26 mouse cellular contexts compared by ENCODE assay signal in genomic region chr3:57253041-57253440, GRCm38 (mm10). TPM values are rescaled to one million over a fixed set of nuclear protein-coding genes. Genes with fewer than 3 reads are reported as not detected.
DNase-seq lines count a peak whose midpoint lies in the region; ATAC-seq and TF ChIP-seq lines count a peak whose summit lies in the region.
"Had no signal": no experiment of that assay in that cellular context is flagged by ENCODE, and none has a peak within 500 bp of the region (broad histone marks: within the 10 kb centered on the region; RNA-seq: fewer than 3 reads in every experiment).

No protein-coding gene starts in this region.

- H3K4me2 ChIP-seq in heart, embryonic 14.5 days (ENCODE audit: low read length): no peak overlapping the region
- no peak overlapping the region for H3K4me2 ChIP-seq in heart, embryonic 11.5 days
- H3K4me2 ChIP-seq: hindbrain, embryonic 12.5 days; intestine, embryonic 15.5 days; limb, embryonic 12.5 days; liver, embryonic 11.5 days; midbrain, embryonic 12.5 days; stomach, embryonic 15.5 days had no signal

- POLR2A ChIA-PET in Patski (lab: Charles Lee): no interaction called here

- TF ChIP-seq CTCF in Patski (IDR thresholded peaks at IDR 0.05): no peak

- no peaks in the 10 kb centered on the region for H3K36me3 ChIP-seq in heart, embryonic 14.5 days (ENCODE audit: control insufficient read depth, insufficient read depth, low read length)
- H3K36me3 ChIP-seq in heart, embryonic 11.5 days (ENCODE audit: control insufficient read depth, insufficient read depth, low read length): no peaks in the 10 kb centered on the region
- H3K36me3 ChIP-seq: hindbrain, embryonic 12.5 days; intestine, embryonic 15.5 days; limb, embryonic 12.5 days; midbrain, embryonic 12.5 days; stomach, embryonic 15.5 days had no signal

- no peak overlapping the region for H3K9ac ChIP-seq in heart, embryonic 14.5 days (ENCODE audit: low read length)
- H3K9ac ChIP-seq in heart, embryonic 11.5 days (ENCODE audit: low read depth, low read length): no peak overlapping the region
- H3K9ac ChIP-seq: hindbrain, embryonic 12.5 days; intestine, embryonic 15.5 days; limb, embryonic 12.5 days; midbrain, embryonic 12.5 days; stomach, embryonic 15.5 days had no signal

- no peaks in the 10 kb centered on the region for H3K4me1 ChIP-seq in heart, embryonic 14.5 days (ENCODE audit: control insufficient read depth in 2 of 2, insufficient read depth in 2 of 2, low read length in 2 of 2)
- H3K4me1 ChIP-seq in heart, embryonic 11.5 days (ENCODE audit: control insufficient read depth, insufficient read depth, low read length): no peaks in the 10 kb centered on the region
- H3K4me1 ChIP-seq: hindbrain, embryonic 12.5 days; intestine, embryonic 15.5 days; limb, embryonic 12.5 days; megakaryocyte, embryonic 14.5 days; midbrain, embryonic 12.5 days; stomach, embryonic 15.5 days had no signal

- H3K27ac ChIP-seq in heart, embryonic 14.5 days (replicated peaks in 1 of 2; ENCODE audit: control insufficient read depth in 1 of 2, insufficient read depth in 1 of 2, low read depth in 2 of 2, low read length in 2 of 2): no peak overlapping the region
- H3K27ac ChIP-seq in heart, embryonic 11.5 days (ENCODE audit: low read depth, low read length): no peak overlapping the region
- H3K27ac ChIP-seq: hindbrain, embryonic 12.5 days; hindbrain, postnatal 0 days; intestine, embryonic 15.5 days; kidney, postnatal 0 days; limb, embryonic 12.5 days; midbrain, embryonic 12.5 days; stomach, embryonic 15.5 days had no signal

- 0 out of 2 replicates have a peak, but pooled peaks have one; percentile 31 for ATAC-seq in heart, embryonic 14.5 days (ENCODE audit: insufficient number of reproducible peaks, insufficient read depth, low FRiP score, low read depth)
- ATAC-seq in heart, embryonic 11.5 days (replicated peaks; ENCODE audit: insufficient number of reproducible peaks, low FRiP score, low TSS enrichment): no peak
- ATAC-seq in Patski: peak; percentile 40
- ATAC-seq in megakaryocyte, adult 5-6 weeks (ENCODE audit: poor library complexity, severe bottlenecking): peak; percentile 40; the same call in 1 of the 2 replicates
- ATAC-seq: forebrain, embryonic 14.5 days; hindbrain, postnatal 0 days; intestine, embryonic 15.5 days had no signal

- in situ Hi-C loops in Patski (cut with MboI; ENCODE audit: low pct_unique_long_range_greater_than_20kb): no loop called here

- no peaks in the 10 kb centered on the region for H3K27me3 ChIP-seq in heart, embryonic 14.5 days (ENCODE audit: control insufficient read depth, insufficient read depth, low read length)
- no peaks in the 10 kb centered on the region for H3K27me3 ChIP-seq in heart, embryonic 11.5 days (ENCODE audit: control insufficient read depth, insufficient read depth, low read length)
- H3K27me3 ChIP-seq in Patski: no peaks in the 10 kb centered on the region
- H3K27me3 ChIP-seq: hindbrain, embryonic 12.5 days; intestine, embryonic 15.5 days; limb, embryonic 12.5 days; megakaryocyte, embryonic 14.5 days; midbrain, embryonic 12.5 days; stomach, embryonic 15.5 days had no signal

- H3K9me3 ChIP-seq in heart, embryonic 14.5 days (ENCODE audit: control insufficient read depth, low read length): no peaks in the 10 kb centered on the region
- H3K9me3 ChIP-seq in heart, embryonic 11.5 days (replicated peaks; ENCODE audit: control insufficient read depth, low read length): no peaks in the 10 kb centered on the region; the same call in 1 of the 2 replicates
- H3K9me3 ChIP-seq: intestine, embryonic 15.5 days; limb, embryonic 12.5 days; midbrain, embryonic 12.5 days; stomach, embryonic 15.5 days had no signal

- peak; percentile 6 for DNase-seq in gastrocnemius, adult 18-20 months (ENCODE audit: low spot score)
- no peak for DNase-seq in gastrocnemius, postnatal 10 days
- no peak for DNase-seq in Patski (ENCODE audit: low read depth, low spot score)
- DNase-seq in kidney, adult 18-20 months: no peak
- DNase-seq in B cell, adult 2 months: no peak
- DNase-seq: cerebellum, adult 2 months; cerebellum, postnatal 14 days; kidney, adult 8-10 months; kidney, postnatal 4 days; layer of hippocampus, postnatal 36 days; right cerebral cortex, postnatal 25 days; thymus, postnatal 14 days had no signal

- WGBS in heart, embryonic 14.5 days: 47% methylated on average over 2 of the region's 2 CpGs
- 73% methylated on average over 2 of the region's 2 CpGs for WGBS in heart, embryonic 11.5 days (ENCODE audit: insufficient replicate concordance)

- H3K4me3 ChIP-seq in heart, embryonic 14.5 days (ENCODE audit: control insufficient read depth in 1 of 2, insufficient read depth in 1 of 2, low read depth in 1 of 2, low read length in 2 of 2): no peak overlapping the region
- H3K4me3 ChIP-seq in heart, embryonic 11.5 days (ENCODE audit: low read depth, low read length): no peak overlapping the region
- H3K4me3 ChIP-seq: hindbrain, embryonic 12.5 days; intestine, embryonic 15.5 days; limb, embryonic 12.5 days; megakaryocyte, embryonic 14.5 days; midbrain, embryonic 12.5 days; stomach, embryonic 15.5 days had no signal

- CTCF ChIA-PET in Patski (lab: Charles Lee): no interaction called here

RNA-seq across cellular contexts. Expression of gene Tm4sf1, which starts 48.7 kb away (rescaled TPM):
- 10 to 100 TPM; 10.0 to 24.2 TPM for total RNA-seq in gastrocnemius, adult 18-20 months (2021)
- 10 to 100 TPM; 41.6 to 42.4 TPM for total RNA-seq in gastrocnemius, postnatal 10 days (2021)
- 308 and 338 TPM in 2 replicates for polyA plus RNA-seq in heart, embryonic 14.5 days (2014; fragmentation: Nextera tagmentation; extraction: Ambion mirVana)
- 115 TPM in 2 replicates for polyA plus RNA-seq in heart, embryonic 11.5 days (2014; fragmentation: Nextera tagmentation; extraction: Ambion mirVana)
- polyA plus RNA-seq in Patski (2021): 126 TPM
- not detected in 2 replicates for total RNA-seq in megakaryocyte, adult 5-6 weeks (2015)
- total RNA-seq in megakaryocyte, adult 5-6 weeks (2017): 0.95 TPM in 1 of 2 replicates, not detected in the other
- total RNA-seq: MEL had no signal

Comparison
In these comparisons a context has a peak if more than half of its experiments do, and no peak if none do; other contexts are left out.
1. RNA of gene Tm4sf1, which starts 48.7 kb away (total RNA-seq): 41.6 to 42.4 TPM in gastrocnemius, postnatal 10 days and 10.0 to 24.2 TPM in gastrocnemius, adult 18-20 months; 0.95 TPM in megakaryocyte, adult 5-6 weeks; every median in the first group is over 4 times any median in the second.